Mouse (Mus musculus) B cell, adult (primary cell): Measurements from ENCODE around the gene Pfdn2. TPM values are rescaled to one million over a fixed set of nuclear protein-coding genes. Genes with fewer than 3 reads are reported as not detected.

ENCODE experiments used
- total RNA-seq: library from RNA; stranded (reverse); gene quantifications from 4 replicates; pipeline ENCODE4 v1.2.4, GENCODE M21; 2023; ENCODE audit not compliant: inconsistent age

Gene Pfdn2
- total RNA-seq = 67.5 to 78.8 TPM (median 74.9 TPM) in 4 replicates

GRCm38 (mm10) chr1:171345225-171346094, at the start of gene Pfdn2, which contains the start of gene Nit1:
Pfdn2 (plus strand) TSS chr1:171345670.
Nit1 (minus strand) TSS chr1:171345646.

DNA sequence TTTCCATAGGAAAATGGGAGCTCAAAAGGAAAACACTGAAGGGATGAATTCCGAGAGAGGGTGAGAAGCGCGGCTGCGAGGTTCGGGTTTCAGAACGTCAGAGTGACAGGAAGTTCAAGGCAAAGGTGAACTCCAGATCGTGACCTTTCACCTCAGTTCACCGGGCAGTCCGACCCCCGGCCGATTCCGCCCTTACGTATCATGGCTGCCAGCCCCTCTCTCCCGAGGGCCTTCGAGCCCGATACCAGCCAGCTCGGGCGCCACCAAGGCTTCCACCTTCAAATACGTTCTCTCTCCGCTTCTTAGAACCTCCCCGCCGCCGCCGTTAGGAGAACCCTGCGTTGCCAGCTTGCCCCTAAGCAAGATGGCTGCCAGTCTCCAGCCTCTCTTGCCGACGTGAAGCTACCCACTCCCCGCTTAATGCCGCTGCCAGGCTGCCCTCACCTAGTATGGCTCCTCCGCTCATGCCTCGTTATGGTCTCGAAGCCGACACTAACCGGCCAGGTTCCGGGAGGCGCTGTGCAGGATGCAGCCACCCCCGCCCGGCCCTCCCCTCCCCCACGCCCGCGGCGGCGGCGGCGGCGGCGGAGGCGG, 16.5 kb upstream of the Pfdn2 start, which contains the start of gene Dedd:
Dedd (plus strand) TSS at position 307 of the 594 bp plus-strand sequence.

GRCm38 (mm10) chr1:171360656-171361055, 15.2 kb downstream of the Pfdn2 start, which contains the start of gene Klhdc9:
Klhdc9 (minus strand) TSS chr1:171360798.

DNA sequence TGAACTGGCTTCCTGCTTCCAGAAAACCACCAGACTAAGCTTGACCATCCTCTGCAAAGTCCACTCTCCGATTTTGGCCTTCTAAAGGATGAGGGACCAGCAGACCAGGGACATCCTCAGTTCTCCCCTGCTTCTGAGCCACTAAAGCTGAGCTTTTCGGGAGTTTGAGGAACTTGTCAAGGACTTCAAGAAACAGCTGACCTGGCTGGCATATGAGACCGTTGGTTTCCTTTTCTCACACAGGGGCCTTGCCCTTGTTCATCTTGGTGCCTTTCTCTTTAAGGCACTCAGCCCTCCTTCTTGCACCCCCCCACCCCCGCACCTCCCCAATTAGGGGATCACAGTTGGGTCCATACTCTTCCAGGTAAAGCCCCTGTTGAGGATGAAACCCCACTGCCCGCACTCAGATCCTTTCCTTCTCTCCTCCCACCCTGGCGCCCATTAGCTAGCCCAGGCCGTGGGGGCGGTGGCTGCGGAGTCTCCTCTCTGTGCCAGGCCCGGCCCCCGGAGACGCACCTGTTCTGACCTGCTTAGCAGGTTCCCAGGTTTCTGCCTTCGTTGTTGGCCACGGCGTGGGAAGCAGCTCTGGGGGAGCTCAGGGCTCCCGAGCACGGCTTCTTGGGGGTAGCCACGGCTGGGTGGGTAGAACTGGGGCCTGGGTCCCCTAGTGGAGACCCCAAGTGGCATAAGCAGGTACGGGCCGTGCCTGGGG, 24.5 kb downstream of the Pfdn2 start, which contains the start of gene Nectin4:
Nectin4 (plus strand) TSS at position 255 of the 712 bp plus-strand sequence.

GRCm38 (mm10) chr1:171388376-171389102, 43.1 kb downstream of the Pfdn2 start, which contains the start of gene Arhgap30:
Arhgap30 (plus strand) TSS chr1:171388954.

Other genes with a start within 250 kb of the Pfdn2 start
- 0.67 to 2.6 TPM (median 1.1 TPM) in 4 replicates for gene Cfap126, start 231.8 kb upstream of the Pfdn2 start, total RNA-seq
- gene Sdhc, start 195.1 kb upstream of the Pfdn2 start, total RNA-seq = 89.4 to 111 TPM (median 94.1 TPM) in 4 replicates
- gene Mpz, start 195.0 kb upstream of the Pfdn2 start, total RNA-seq = not detected in 4 replicates
- not detected in 4 replicates for gene Pcp4l1, start 149.4 kb upstream of the Pfdn2 start, total RNA-seq
- gene Nr1i3, start 131.7 kb upstream of the Pfdn2 start, total RNA-seq = not detected in 4 replicates
- 21.8 to 26.5 TPM (median 24.2 TPM) in 4 replicates for gene Tomm40l, start 123.2 kb upstream of the Pfdn2 start, total RNA-seq
- not detected in 4 replicates for gene Apoa2, start 120.6 kb upstream of the Pfdn2 start, total RNA-seq
- 4.7 to 12.2 TPM (median 7.7 TPM) in 4 replicates for gene Fcer1g, start 111.3 kb upstream of the Pfdn2 start, total RNA-seq
- gene Adamts4, start 95.2 kb upstream of the Pfdn2 start, total RNA-seq = not detected in 4 replicates
- 120 to 147 TPM (median 125 TPM) in 4 replicates for gene Ndufs2, start 94.3 kb upstream of the Pfdn2 start, total RNA-seq
- gene B4galt3, start 75.3 kb upstream of the Pfdn2 start, total RNA-seq = 79.8 to 117 TPM (median 101 TPM) in 4 replicates
- 60.4 to 71.5 TPM (median 66.1 TPM) in 4 replicates for gene Ppox, start 64.5 kb upstream of the Pfdn2 start, total RNA-seq
- gene Usp21, start 57.7 kb upstream of the Pfdn2 start, total RNA-seq = 48.5 to 60.7 TPM (median 55.3 TPM) in 4 replicates
- gene Ufc1, start 50.6 kb upstream of the Pfdn2 start, total RNA-seq = 44.8 to 53.1 TPM (median 48.1 TPM) in 4 replicates
- 31.3 to 39.4 TPM (median 34.5 TPM) in 4 replicates for gene Dedd, start 16.5 kb upstream of the Pfdn2 start, total RNA-seq
- 26.8 to 31.8 TPM (median 28.6 TPM) in 4 replicates for gene Nit1, start within 50 bp of the Pfdn2 start, total RNA-seq
- 0.32 to 0.58 TPM (median 0.45 TPM) in 4 replicates for gene Klhdc9, start 15.1 kb downstream of the Pfdn2 start, total RNA-seq
- gene Nectin4, start 24.4 kb downstream of the Pfdn2 start, total RNA-seq = 0.21 to 0.58 TPM (median 0.45 TPM) in 4 replicates
- 295 to 311 TPM (median 296 TPM) in 4 replicates for gene Arhgap30, start 43.3 kb downstream of the Pfdn2 start, total RNA-seq
- 168 to 206 TPM (median 179 TPM) in 4 replicates for gene Usf1, start 65.6 kb downstream of the Pfdn2 start, total RNA-seq
- 6.4 to 19.0 TPM (median 10.9 TPM) in 4 replicates for gene Tstd1, start 73.2 kb downstream of the Pfdn2 start, total RNA-seq
- 0.27 to 1.3 TPM (median 0.89 TPM) in 4 replicates for gene F11r, start 91.9 kb downstream of the Pfdn2 start, total RNA-seq
- 8.7 to 11.8 TPM (median 9.2 TPM) in 4 replicates for gene Alyref2, start 157.8 kb downstream of the Pfdn2 start, total RNA-seq
- gene Itln1, start 189.6 kb downstream of the Pfdn2 start, total RNA-seq = not detected in 4 replicates
- gene Cd244a, start 213.5 kb downstream of the Pfdn2 start, total RNA-seq = 10.1 to 11.8 TPM (median 11.3 TPM) in 4 replicates